Mouse (Mus musculus) WW6 (cell line): ENCODE data around the gene Lrmda.
A peak's percentile ranks its signal among the peaks of the same experiment; 100 is the strongest.
"Not testable (repeated sequence)": the region's sequence is repeated elsewhere in the genome, so short reads cannot be mapped to it uniquely, and the experiment has no call there.

Experiments
- DNase-seq: peaks from one replicate; pipeline ENCODE4 v3.0.0-alpha.2; 2013; ENCODE audit warnings: low read depth, low spot score

Lrmda gene

DNA sequence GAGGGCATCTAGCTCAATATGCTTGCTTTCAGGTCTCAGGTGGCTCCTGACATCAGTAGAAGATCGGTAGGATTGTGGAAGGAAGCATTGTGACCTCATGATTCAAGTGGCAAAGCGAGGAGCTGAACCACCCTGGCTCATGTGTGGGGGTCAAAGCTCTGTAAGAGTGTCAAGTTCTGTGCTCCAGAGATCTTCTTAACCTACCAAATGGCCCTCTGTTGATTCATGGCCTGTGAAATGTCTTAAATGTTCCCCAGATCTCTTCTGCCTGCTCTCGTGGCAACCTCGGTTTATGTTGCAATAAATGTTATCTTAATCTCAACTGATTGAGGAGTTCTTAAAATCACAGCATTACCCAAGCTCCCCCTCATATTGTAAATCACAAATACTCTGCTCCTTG lies 780.5 kb downstream of the Lrmda start:
- no peak for DNase-seq

- no peak for DNase-seq
Measured at GRCm38 (mm10) chr14:22800871-22801636, 781.5 kb downstream of the Lrmda start.

GRCm38 (mm10) chr14:22801714-22802113 lies 782.2 kb downstream of the Lrmda start:
- DNase-seq = not testable (repeated sequence)

- no peak for DNase-seq
Measured at GRCm38 (mm10) chr14:22807324-22807723, 787.8 kb downstream of the Lrmda start.

DNA sequence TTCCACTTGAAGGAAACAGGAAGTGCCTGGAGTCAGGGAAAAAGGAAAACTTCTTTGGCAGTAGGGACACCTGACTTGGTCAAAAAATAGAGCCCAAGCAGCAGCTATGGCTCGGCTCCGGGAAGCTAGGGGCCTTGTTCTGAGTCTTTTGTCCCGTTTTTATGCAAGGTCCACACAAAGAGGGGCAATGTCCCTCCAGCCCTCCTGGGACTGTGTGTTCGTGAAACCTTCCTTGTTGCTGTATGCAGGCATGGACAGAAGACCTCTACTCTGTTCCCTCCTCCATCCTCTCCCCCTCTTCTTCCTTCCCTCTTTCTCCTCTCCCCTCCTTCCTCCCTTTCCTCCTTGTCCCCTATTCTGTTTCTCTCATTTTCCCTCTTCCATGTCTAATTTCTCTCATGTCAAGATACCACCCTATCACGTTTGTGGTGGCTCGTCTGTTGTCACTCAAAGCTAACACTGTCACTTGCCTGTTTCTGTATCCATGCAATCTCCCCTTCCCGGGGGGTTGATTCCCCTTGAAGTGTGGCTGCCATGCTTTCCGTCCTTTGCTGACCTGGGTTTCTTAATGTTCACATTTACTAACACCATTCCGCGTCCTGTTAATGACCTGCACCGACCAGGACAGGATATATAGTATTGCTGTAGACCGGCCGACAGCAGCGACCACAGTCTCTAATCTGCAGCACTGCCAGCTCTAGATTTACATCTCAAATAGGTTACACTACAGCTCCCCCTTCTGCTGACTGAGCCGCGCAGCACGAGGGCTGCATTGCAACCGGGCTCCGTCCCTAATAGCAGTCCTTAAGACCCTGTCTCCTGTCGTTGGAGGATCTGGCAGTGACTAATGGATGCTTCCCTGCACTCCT lies 788.4 kb downstream of the Lrmda start:
- peak; percentile 11 for DNase-seq

DNA sequence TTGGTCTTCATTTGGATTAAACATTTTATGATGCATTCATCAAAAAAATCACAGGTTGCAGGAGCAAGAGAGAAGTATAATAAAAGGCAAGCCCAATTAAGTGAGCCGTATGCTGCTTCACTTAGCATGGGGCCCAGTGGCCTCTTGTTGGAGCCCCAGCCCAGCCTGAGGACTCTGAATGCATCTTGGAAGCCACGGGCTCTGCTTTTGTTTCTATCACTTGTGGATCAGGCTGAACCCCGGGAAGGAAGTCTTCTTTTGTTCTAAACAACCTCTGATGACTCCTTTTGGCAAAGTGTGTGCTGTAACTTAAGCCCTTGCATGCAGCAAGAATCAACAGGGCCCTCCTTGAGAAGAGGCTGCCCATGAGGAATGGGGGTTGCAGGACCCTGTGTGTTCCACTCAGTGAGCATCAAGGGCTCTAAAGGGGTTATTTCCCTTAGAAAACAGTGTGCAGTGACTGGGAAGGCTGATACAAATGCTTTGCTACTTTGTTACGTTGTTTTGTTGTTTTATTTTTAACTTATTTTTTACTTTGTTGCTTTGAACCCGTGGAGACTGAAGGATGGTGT lies 789.2 kb downstream of the Lrmda start:
- DNase-seq = no peak

GRCm38 (mm10) chr14:22809229-22809628 lies 789.7 kb downstream of the Lrmda start:
- DNase-seq = no peak

- DNase-seq = no peak
Measured at GRCm38 (mm10) chr14:22810531-22810930, 791.0 kb downstream of the Lrmda start.

DNA sequence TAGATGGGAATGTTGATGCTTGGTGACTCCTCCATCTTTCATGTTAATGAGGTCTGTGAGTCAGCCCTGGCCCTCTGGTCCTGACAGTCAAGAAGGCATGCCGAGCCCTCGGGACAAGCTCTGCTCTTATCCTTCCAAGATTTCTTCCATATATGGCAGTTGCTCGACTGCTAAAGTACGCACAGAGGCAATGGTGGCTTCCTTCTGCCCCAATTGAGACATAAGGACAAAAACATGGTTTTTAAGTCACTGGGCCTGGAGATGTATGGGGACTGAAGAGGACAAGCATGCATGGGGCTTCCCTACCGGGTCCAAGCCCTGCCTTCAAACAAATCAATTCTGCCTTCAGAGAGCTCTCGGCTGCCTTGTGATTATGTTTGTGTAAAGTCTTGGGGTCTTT lies 793.3 kb downstream of the Lrmda start:
- DNase-seq = no peak

DNA sequence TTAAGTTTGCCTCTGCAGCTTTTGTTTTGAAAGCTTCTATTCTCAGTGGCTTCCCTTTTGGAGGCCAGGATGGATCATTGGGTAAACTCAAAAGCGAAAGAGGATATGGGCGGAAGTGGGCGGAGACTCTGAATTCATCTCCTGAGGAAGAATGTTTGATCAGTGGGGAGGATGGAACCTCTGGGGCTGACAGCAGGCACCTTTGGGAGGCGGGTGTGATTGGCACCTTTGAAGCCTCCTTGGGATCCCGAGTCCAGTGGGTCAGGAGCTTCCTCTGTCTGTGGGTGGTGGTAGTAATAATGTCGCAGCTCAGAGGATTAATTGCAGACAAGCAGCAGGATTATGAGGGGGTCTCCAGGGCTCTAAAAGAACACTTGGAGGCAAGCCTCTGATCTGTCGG lies 793.9 kb downstream of the Lrmda start:
- no peak for DNase-seq

- DNase-seq = no peak
Measured at GRCm38 (mm10) chr14:22814811-22815345, 795.4 kb downstream of the Lrmda start.

DNA sequence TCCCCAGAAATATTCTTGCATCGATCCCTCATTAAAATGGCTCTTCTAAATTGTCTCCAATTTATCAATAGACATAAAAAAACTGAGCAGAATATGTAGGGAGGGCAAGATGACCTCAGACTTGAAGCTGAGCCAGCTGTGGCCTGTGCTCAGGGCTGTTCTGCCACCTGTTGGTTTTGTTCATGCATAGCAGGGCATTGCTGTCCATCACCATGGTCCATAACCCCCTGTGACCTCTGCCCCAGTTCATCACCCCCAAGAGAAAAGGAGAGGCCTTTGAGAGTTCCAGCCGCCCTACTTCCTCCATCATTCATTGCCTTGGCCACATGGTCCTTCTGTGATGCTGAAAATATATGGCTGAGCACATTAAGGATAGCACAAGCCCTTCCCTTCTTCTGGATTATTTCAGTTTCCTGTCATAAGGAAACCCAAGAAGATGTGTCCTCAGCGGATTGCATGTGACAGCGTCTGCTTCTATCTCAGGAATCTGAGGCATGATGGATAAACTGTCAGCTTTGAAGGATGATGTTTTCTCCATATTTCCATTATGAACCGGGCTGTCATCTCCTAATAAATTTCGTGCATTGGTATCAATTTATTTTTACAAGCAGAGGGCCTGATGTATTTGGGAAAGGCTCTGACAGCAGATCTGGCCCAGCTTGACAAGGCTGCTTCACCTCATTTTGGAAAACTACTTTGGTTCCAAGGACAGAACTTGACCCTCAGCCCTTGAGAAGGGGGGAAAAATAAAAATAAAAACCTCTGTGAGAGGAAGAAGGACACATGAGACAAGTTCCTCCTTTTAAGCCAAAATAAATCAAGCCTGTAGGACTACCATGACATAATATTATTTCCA lies 798.1 kb downstream of the Lrmda start:
- no peak for DNase-seq

- DNase-seq = no peak
Measured at GRCm38 (mm10) chr14:22818202-22818530, 798.7 kb downstream of the Lrmda start.

- DNase-seq = no peak
Measured at GRCm38 (mm10) chr14:22822942-22823341, 803.4 kb downstream of the Lrmda start.

DNA sequence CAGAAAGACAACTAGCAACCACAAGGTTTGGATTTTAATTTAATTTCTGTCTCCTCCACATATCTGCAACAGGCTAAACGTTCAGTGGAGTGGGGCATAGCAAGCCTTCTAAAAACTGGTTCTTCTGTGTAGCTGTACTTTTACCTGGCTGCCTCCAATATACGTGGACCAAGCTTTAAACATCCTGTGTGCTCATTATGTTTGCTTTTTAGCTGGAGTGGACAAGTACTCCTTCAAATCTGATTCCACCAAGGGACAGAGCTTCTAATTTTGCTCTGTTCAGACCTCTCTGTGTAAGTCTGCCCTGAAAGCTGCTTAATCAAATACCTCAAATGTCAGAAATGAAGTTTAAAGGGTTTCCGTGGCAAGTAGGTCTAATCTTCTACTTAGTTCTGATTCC lies 807.3 kb downstream of the Lrmda start:
- DNase-seq = no peak

DNA sequence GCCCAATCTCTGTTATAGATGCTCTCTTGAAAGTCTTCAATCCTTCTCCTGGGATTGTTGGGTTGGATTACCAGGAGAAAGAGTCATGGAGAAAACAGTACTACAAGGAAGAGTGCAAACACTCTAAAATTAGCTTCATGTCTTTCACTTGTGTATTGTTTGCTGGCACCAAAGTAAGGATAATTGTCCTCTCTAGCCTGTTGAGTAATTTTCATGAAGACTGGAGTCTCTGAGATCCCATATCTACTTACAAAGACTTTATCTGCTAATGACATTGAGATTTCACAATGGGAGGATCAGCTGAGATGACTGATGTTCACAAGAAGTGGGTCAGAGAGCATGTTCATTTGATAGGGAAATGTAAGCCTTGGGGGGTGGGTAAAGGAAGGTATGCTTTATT lies 817.5 kb downstream of the Lrmda start:
- no peak for DNase-seq

- DNase-seq = no peak
Measured at GRCm38 (mm10) chr14:22841136-22841535, 821.6 kb downstream of the Lrmda start.

DNA sequence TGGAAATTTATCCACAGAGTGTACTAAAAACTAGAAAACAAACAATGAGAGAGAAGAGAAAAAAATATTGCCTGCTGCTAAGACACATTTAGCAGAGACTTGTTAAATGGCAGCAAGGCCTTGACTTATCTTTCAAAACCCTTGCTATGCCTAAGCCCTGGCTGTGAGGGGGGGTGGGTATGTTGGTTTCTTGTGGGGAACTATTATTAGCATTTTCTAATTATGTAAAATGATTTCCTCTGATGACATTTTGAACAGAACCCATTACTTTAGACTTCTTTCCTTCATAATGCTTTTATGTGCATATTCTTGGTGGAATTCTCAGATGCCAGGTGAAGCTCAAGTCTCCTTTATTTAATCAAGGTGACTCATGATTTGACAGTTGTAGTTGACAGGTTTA lies 824.5 kb downstream of the Lrmda start:
- no peak for DNase-seq

DNA sequence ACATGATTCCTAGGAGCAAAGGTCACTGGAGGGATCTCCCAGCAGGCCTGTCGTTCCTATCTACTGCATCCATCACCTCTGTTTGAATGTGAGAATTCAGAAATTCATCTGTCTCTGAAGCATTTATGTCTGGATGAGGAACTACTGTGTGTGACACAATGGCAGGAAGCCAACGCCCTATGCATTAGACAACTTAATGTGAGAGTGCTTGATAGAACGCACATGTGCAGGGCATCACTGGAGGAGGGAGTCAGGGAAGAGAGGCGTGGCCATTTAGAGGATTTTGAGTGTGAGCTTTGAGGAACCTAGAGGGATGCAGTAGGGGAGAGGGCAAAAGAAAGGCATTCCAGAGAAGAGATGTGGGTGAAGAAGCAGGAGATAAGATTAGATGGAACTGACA lies 825.9 kb downstream of the Lrmda start:
- DNase-seq = no peak

DNA sequence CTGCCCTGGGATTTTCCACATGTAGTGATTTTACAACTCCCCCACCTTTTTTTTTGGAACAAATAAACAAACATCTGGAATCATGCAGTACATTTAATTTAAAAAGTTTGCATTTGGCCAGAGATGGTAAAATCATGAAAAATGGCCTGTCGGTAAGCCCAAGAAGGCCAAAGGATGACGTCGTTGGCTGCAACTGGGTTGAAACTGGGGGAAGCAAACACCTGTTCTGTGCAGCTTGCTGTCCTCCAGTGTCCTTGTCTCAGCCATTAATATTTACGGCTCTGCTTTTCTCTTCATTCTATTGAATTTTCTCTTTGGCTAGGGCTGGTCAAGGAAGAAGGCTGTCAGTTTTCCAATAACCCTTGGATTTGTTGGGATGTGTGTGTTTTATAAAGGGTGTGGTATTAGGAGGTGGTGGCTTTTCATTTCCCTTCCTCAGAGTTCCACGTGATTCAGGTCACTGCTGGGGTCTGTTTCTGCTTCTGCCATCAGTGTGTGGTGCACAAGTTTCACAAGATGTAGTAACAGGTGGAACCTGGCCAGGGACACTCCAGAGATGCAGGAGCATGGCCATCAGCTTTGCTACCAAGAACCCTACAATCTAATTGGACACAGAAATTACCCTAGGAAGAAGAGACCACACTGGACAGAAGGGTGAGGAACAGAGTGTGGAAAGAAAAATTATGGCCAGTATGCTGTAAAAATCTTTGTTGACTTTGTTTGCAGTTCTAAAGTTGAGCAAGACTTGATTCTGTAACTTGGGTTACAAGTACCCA lies 827.7 kb downstream of the Lrmda start:
- no peak for DNase-seq

- DNase-seq = no peak
Measured at GRCm38 (mm10) chr14:22849108-22849507, 829.6 kb downstream of the Lrmda start.
